Mouse (Mus musculus) ES-E14 (cell line): ENCODE results near the gene Tpsb2. TPM values are rescaled to one million over a fixed set of nuclear protein-coding genes. Genes with fewer than 3 reads are reported as not detected.

Experiments used
- DNase-seq: peaks from one replicate; pipeline ENCODE4 v3.0.0-alpha.2; 2013; ENCODE audit warnings: low read depth, low spot score
- H3K27ac ChIP-seq: 2 replicates; pipeline ENCODE4 v1.5.1; 2012; ENCODE audit warnings: low read depth, mild to moderate bottlenecking, low read length, moderate library complexity, mixed read lengths; ENCODE audit not compliant: poor library complexity, insufficient read depth, severe bottlenecking
- H3K36me3 ChIP-seq: 2 replicates; pipeline ENCODE4 v1.6.1; 2012; ENCODE audit warnings: mild to moderate bottlenecking, low read length, moderate library complexity, mixed read lengths; ENCODE audit not compliant: control insufficient read depth, poor library complexity, insufficient read depth, severe bottlenecking
- H3K4me1 ChIP-seq, 2 experiments: fragments of 150-350 bp in 1 of 2; sonication (generic) in 1 of 2; 2 replicates each; pipeline ENCODE4 v1.6.1; 2012; ENCODE audit warnings: low read length in 2 of 2, mild to moderate bottlenecking in 1 of 2, mixed read lengths in 1 of 2; ENCODE audit not compliant: control insufficient read depth in 2 of 2, insufficient read depth in 2 of 2, poor library complexity in 1 of 2
- H3K4me3 ChIP-seq, 2 experiments: fragments of 150-350 bp in 1 of 2; sonication (generic) in 1 of 2; 2 replicates each; pipeline ENCODE4 v1.5.1; 2012; ENCODE audit warnings: low read length in 2 of 2, low read depth in 1 of 2, mild to moderate bottlenecking in 1 of 2, mixed read lengths in 1 of 2; ENCODE audit not compliant: insufficient read depth in 1 of 2, poor library complexity in 1 of 2, severe bottlenecking in 1 of 2
- H3K9ac ChIP-seq: 2 replicates; pipeline ENCODE4 v1.6.1; 2012; ENCODE audit warnings: low read depth, mild to moderate bottlenecking, low read length, mixed read lengths; ENCODE audit not compliant: poor library complexity, insufficient read depth, severe bottlenecking
- H3K9me3 ChIP-seq: fragments of 150-350 bp; sonication (generic); 2 replicates; pipeline ENCODE4 v1.6.1; 2012; ENCODE audit warnings: low read depth, mild to moderate bottlenecking, low read length; ENCODE audit not compliant: control insufficient read depth, insufficient read depth
- CHD2 ChIP-seq: IDR thresholded peaks from 2 replicates; pipeline ENCODE4 v1.6.1; 2014; ENCODE audit warnings: mild to moderate bottlenecking, low read depth, low read length, inconsistent platforms
- HCFC1 ChIP-seq: IDR thresholded peaks from 2 replicates; pipeline ENCODE4 v1.6.1; 2012; ENCODE audit warnings: low read length, inconsistent platforms, borderline replicate concordance; ENCODE audit not compliant: insufficient read depth
- MAFK ChIP-seq: IDR thresholded peaks from 2 replicates; pipeline ENCODE4 v1.6.1; 2014; ENCODE audit warnings: mild to moderate bottlenecking, low read depth, low read length, inconsistent platforms; ENCODE audit not compliant: insufficient read depth
- ZC3H11A ChIP-seq: IDR thresholded peaks from 2 replicates; pipeline ENCODE4 v1.6.1; 2012; ENCODE audit warnings: low read depth, mild to moderate bottlenecking, inconsistent platforms, low read length, borderline replicate concordance
- ZNF384 ChIP-seq: IDR thresholded peaks from 2 replicates; pipeline ENCODE4 v1.6.1; 2012; ENCODE audit warnings: low read depth, low read length, inconsistent platforms
- in situ Hi-C, 2 experiments: fragments of 600-800 bp; cut with MboI; formaldehyde crosslinking; loops; one replicate each; pipeline ENCODE4 v1.15.1; 2025; ENCODE audit warnings: low sequenced_read_pairs in 2 of 2, inconsistent platforms in 1 of 2; ENCODE audit not compliant: unreplicated experiment in 2 of 2
- total RNA-seq: library from RNA; depleted of rRNA; stranded (reverse); fragments of 300-350 nt; gene quantifications from 2 replicates; pipeline ENCODE4 v1.2.3, GENCODE M21; 2012

Gene Tpsb2
- total RNA-seq, 1 experiment: not detected

DNA sequence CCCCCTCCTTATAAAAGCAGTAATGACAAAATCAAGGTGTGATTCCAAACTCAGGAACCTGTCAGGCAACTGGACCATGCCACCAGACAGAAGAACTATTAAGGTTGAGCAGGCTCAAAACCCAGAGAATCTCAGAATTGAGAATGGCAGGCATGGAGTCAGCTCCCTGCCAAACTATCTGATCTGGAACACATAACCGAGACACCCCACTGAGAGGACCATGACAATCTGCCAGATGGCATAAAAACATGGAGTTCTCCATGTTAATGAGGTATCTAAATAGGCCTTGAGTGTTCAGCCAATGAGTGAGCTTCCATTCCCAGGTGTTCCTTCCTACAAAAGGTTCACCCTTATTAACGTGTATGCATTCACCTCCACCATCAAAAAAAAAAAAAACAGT, 4.8 kb upstream of the Tpsb2 start:
- TF ChIP-seq HCFC1 (no peak), ZC3H11A (no peak), CHD2 (no peak), ZNF384 (no peak), MAFK (no peak)
- Histone ChIP-seq H3K4me3 (no peak overlapping the region), H3K9ac (no peak overlapping the region), H3K9me3 (no peaks in the 10 kb centered on the region), H3K36me3 (no peaks in the 10 kb centered on the region), H3K4me1 (no peaks in the 10 kb centered on the region), H3K27ac (no peak overlapping the region)
- in situ Hi-C loops: no loop called here
- no peak for DNase-seq

DNA sequence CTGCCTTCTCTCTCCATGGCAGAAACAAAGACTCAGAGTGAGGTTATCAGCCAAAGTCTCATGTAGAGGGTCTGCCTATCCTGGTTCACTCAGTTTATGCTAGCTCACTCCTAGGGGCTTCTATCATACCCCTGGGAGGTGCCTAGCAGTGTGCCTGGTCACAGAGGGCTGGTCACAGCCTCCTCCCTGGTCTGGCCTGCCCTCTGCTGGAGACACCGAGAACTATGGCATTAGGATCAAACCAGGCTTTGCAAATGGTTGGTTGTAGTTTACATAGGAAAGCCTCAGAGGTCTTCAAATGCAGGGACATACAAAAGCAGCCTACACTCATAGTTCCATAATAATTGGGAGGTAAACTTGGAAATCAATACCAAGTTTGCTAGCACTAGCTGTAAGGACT, 2.4 kb upstream of the Tpsb2 start:
- no peaks in the 10 kb centered on the region for H3K36me3 ChIP-seq
- H3K9me3 ChIP-seq: no peaks in the 10 kb centered on the region
- H3K4me1 ChIP-seq: no peaks in the 10 kb centered on the region
- no peak overlapping the region for H3K27ac ChIP-seq
- no peak overlapping the region for H3K4me3 ChIP-seq
- H3K9ac ChIP-seq: no peak overlapping the region
- peak; percentile 70 for TF ChIP-seq ZC3H11A
- no peak for TF ChIP-seq CHD2
- in situ Hi-C loops: no loop called here
- DNase-seq: peak; percentile 30

DNA sequence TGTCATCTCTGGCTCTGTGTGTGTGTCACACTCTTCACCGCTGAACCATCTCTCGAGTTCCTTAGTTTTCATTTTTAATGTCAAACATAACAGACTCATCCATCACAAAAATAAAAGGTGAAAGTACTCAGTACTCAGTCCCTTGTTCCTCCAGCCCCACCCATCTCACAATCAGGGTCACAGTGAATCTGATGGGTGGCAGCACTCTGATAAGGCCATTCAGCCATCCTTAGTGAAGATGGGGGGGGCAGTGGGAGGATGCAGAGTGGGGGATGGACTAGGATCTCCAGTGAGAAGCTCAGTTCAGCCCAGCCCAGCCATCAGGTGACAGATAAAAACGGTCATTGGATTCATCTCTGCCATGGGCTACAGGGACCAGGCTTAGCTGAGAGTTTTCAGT, 2.9 kb downstream of the Tpsb2 start, which contains the start of gene Tpsg1:
Gene Tpsg1, plus strand, starts transcription at position 301 of the 400 bp plus-strand sequence.
- H3K9me3 ChIP-seq: no peaks in the 10 kb centered on the region
- no peaks in the 10 kb centered on the region for H3K4me1 ChIP-seq
- no peak within 1 kb of the TSS for H3K4me3 ChIP-seq
- no peak within 1 kb of the TSS for H3K27ac ChIP-seq
- H3K9ac ChIP-seq: no peak within 1 kb of the TSS
- in situ Hi-C loops: no loop called here
- no peaks in the 10 kb centered on the region for H3K36me3 ChIP-seq
- no peak for TF ChIP-seq ZC3H11A
- TF ChIP-seq HCFC1: no peak
- no peak for DNase-seq

DNA sequence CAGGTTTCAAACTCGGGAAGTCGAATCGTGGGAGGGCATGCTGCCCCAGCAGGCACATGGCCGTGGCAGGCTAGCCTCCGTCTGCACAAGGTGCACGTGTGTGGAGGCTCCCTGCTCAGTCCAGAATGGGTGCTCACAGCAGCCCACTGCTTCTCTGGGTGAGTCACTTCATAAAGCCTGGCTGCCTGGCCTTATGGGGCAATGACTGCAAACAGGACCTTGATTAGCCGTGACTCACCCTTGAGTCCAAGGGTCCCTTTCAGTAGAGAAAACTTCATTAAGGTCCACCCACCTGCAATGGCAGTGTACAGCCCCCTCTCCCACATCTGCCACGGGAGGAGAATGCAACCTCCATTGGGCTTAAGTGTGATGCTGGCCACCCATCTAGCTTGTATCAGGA, 6.4 kb downstream of the Tpsb2 start:
- Histone ChIP-seq H3K27ac (no peak overlapping the region), H3K4me1 (no peaks in the 10 kb centered on the region), H3K4me3 (no peak overlapping the region), H3K36me3 (no peaks in the 10 kb centered on the region), H3K9me3 (no peaks in the 10 kb centered on the region), H3K9ac (no peak overlapping the region)
- TF ChIP-seq ZC3H11A (no peak), HCFC1 (no peak), MAFK (no peak), ZNF384 (no peak), CHD2 (no peak)
- in situ Hi-C loops: no loop called here
- DNase-seq: no peak

DNA sequence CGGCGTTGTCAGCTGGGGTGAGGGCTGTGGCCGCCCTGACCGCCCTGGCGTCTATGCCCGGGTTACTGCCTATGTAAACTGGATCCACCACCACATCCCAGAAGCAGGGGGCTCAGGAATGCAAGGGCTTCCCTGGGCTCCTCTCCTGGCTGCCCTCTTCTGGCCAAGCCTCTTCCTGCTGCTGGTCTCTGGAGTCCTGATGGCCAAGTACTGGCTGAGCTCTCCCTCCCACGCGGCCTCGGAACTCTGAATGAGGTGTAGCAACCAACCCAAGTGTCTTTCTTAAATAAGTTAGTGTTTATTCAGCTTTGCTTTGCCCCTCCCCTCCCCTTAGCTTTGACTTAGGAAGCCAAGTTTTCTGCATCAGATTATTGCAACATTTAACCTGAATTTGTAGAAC, 7.9 kb downstream of the Tpsb2 start:
- TF ChIP-seq ZC3H11A: no peak
- TF ChIP-seq HCFC1: no peak
- TF ChIP-seq CHD2: no peak
- no peak for TF ChIP-seq ZNF384
- TF ChIP-seq MAFK: no peak
- DNase-seq: no peak
- in situ Hi-C loops: no loop called here
- peak overlapping the region in 1 of 2 experiments; percentile 42; a peak in 1 of 4 replicates for H3K4me3 ChIP-seq
- peaks cover 0 to 4% of the 10 kb centered on the region in 2 experiments; a peak in 1 of 4 replicates for H3K4me1 ChIP-seq
- H3K9me3 ChIP-seq: no peaks in the 10 kb centered on the region
- no peak overlapping the region for H3K27ac ChIP-seq
- H3K36me3 ChIP-seq: no peaks in the 10 kb centered on the region
- H3K9ac ChIP-seq: no peak overlapping the region; the same call in 1 of the 2 replicates
